In the genomic region with DNA sequence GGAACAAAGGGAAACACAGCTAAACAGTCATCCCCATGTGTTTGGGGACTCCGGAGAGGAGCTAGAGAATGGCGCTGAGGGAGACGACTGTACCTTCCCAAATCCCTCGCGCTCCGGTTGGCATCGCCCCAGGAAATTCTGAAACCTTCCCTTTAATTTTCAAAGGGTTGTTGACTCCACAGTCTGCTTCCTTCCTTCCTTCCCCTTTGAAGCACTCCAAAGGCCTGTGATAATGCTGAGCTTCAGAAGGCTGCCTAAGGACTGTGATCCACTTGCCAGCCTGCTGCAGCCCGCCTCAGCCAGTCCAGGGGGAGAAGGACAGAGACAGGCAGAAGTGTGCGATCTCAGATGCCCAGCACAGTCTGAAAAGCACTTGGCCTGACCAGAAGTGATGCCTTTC, we compare ENCODE assay signal across 24 mouse cellular contexts.
A peak's percentile ranks its signal among the peaks of the same experiment; 100 is the strongest.
DNase-seq lines count a peak whose midpoint lies in the region; TF ChIP-seq lines count a peak whose summit lies in the region.
"Had no signal": no experiment of that assay in that cellular context is flagged by ENCODE, and none has a peak within 500 bp of the region (broad histone marks: within the 10 kb centered on the region; RNA-seq: fewer than 3 reads in every experiment).

No protein-coding gene starts in this region.

- H3K27me3 ChIP-seq in heart, embryonic 10.5 days (ENCODE audit: insufficient read depth, poor library complexity, severe bottlenecking), result no peaks in the 10 kb centered on the region
- H3K27me3 ChIP-seq: forebrain, embryonic 13.5 days; limb, embryonic 13.5 days; midbrain, embryonic 12.5 days; Patski; stomach, embryonic 15.5 days had no signal

- no peak for TF ChIP-seq CTCF in bone marrow macrophage, adult 2 months (IDR thresholded peaks at IDR 0.05; ENCODE audit: low read depth, low read length)

- TF ChIP-seq POLR2A in bone marrow macrophage, adult 2 months (IDR thresholded peaks at IDR 0.05; ENCODE audit: borderline replicate concordance, low read depth, low read length), result no peak

- peaks cover 9% of the 10 kb centered on the region; the same call in 1 of the 2 replicates for H3K4me1 ChIP-seq in heart, embryonic 10.5 days
- peaks cover 22% of the 10 kb centered on the region for H3K4me1 ChIP-seq in bone marrow macrophage, adult 2 months (ENCODE audit: control insufficient read depth, insufficient read depth, low read length)

- no peaks in the 10 kb centered on the region for H3K36me3 ChIP-seq in heart, embryonic 10.5 days
- H3K36me3 ChIP-seq: limb, embryonic 13.5 days; midbrain, embryonic 12.5 days; stomach, embryonic 15.5 days had no signal

- H3K9me3 ChIP-seq in heart, embryonic 10.5 days, result no peaks in the 10 kb centered on the region
- H3K9me3 ChIP-seq: forebrain, embryonic 13.5 days; limb, embryonic 13.5 days; midbrain, embryonic 12.5 days; stomach, embryonic 15.5 days had no signal

- H3K4me3 ChIP-seq in heart, embryonic 10.5 days, result no peak overlapping the region
- no peak overlapping the region for H3K4me3 ChIP-seq in bone marrow macrophage, adult 2 months (ENCODE audit: insufficient read depth, low read length)
- H3K4me3 ChIP-seq: forebrain, embryonic 13.5 days; layer of hippocampus, adult 2 months; left cerebral cortex, adult 2 months; limb, embryonic 13.5 days; midbrain, embryonic 12.5 days; stomach, embryonic 15.5 days had no signal

- 76% methylated on average over 9 of the region's 9 CpGs for WGBS in heart, embryonic 10.5 days

- DNase-seq in adrenal gland, postnatal 14 days, result peak; percentile 37
- no peak for DNase-seq in adrenal gland, postnatal 4 days (ENCODE audit: low spot score in 2 of 2)
- DNase-seq in heart, adult 18-20 months, result peak; percentile 56 to 61
- DNase-seq in heart, embryonic 10.5 days (ENCODE audit: low spot score), result no peak
- DNase-seq in lung, postnatal 10 days, result peak; percentile 24
- DNase-seq in lung, postnatal 25 days (ENCODE audit: low spot score), result no peak
- DNase-seq in left cerebral cortex, postnatal 4 days, result no peak
- DNase-seq: cerebellum, adult 11 months; cerebellum, adult 9-10 months; cerebellum, postnatal 36 days; kidney, adult 9 months; kidney, postnatal 25 days; lung, postnatal 36 days; thymus, adult 18-20 months; thymus, postnatal 25 days had no signal

- H3K27ac ChIP-seq in heart, embryonic 10.5 days, result no peak overlapping the region
- peak overlapping the region; percentile 31 for H3K27ac ChIP-seq in bone marrow macrophage, adult 2 months (ENCODE audit: insufficient read depth, low read depth, low read length)
- H3K27ac ChIP-seq: forebrain, embryonic 13.5 days; hindbrain, embryonic 14.5 days; layer of hippocampus, adult 2 months; left cerebral cortex, adult 2 months; limb, embryonic 13.5 days; midbrain, embryonic 12.5 days; stomach, embryonic 15.5 days had no signal

- intact Hi-C loops in left cerebral cortex, postnatal 4 days (cut with DNase I), result no loop called here

Comparison
In these comparisons a context has a peak if more than half of its experiments do, and no peak if none do; other contexts are left out.
1. DNase-seq: peak in adrenal gland, postnatal 14 days (single experiment), heart, adult 18-20 months (2 of 2) and lung, postnatal 10 days (single experiment); none in adrenal gland, postnatal 4 days (0 of 2), heart, embryonic 10.5 days (single experiment), lung, postnatal 25 days (single experiment) and left cerebral cortex, postnatal 4 days (single experiment).